Mouse (Mus musculus) C2C12 (cell line): ENCODE measurements around the gene Mink1. TPM values are rescaled to one million over a fixed set of nuclear protein-coding genes. Genes with fewer than 3 reads are reported as not detected.

ENCODE experiments used
- H3K27me3 ChIP-seq: one replicate; pipeline ENCODE4 v1.6.1; 2011; ENCODE audit not compliant: control insufficient read depth, insufficient read depth, insufficient read length
- H3K36me3 ChIP-seq: one replicate; pipeline ENCODE4 v1.6.1; 2011; ENCODE audit not compliant: control insufficient read depth, insufficient read depth
- H3K4me3 ChIP-seq: one replicate; pipeline ENCODE4 v1.5.1; 2011; ENCODE audit warnings: mild to moderate bottlenecking, control low read depth; ENCODE audit not compliant: poor library complexity, insufficient read depth, severe bottlenecking
- H3K79me2 ChIP-seq: one replicate; pipeline ENCODE4 v1.6.1; 2011; ENCODE audit not compliant: control insufficient read depth, insufficient read depth
- H3K79me3 ChIP-seq: one replicate; pipeline ENCODE4 v1.6.1; 2011; ENCODE audit warnings: low read depth, control low read depth
- H3ac ChIP-seq: one replicate; pipeline ENCODE3; 2011; ENCODE audit warnings: low read depth; ENCODE audit not compliant: control insufficient read depth, insufficient read length
- CEBPB ChIP-seq: IDR thresholded peaks from one replicate; pipeline ENCODE4 v1.6.1; 2011; ENCODE audit warnings: low read depth, mild to moderate bottlenecking, control low read depth, moderate library complexity
- CTCF ChIP-seq: IDR thresholded peaks from one replicate; pipeline ENCODE4 v1.5.1; 2011; ENCODE audit not compliant: control insufficient read depth, insufficient read depth, insufficient read length
- FOSL1 ChIP-seq: IDR thresholded peaks from one replicate; pipeline ENCODE4 v1.8.0; 2011; ENCODE audit warnings: mild to moderate bottlenecking, low read length; ENCODE audit not compliant: poor library complexity, insufficient read depth, severe bottlenecking
- MAX ChIP-seq: IDR thresholded peaks from one replicate; pipeline ENCODE4 v1.6.1; 2011; ENCODE audit warnings: mild to moderate bottlenecking, control low read depth
- MYOD1 ChIP-seq: IDR thresholded peaks from one replicate; pipeline ENCODE4 v1.6.1; 2011; ENCODE audit warnings: low read depth; ENCODE audit not compliant: control insufficient read depth, insufficient read length
- MYOG ChIP-seq: IDR thresholded peaks from one replicate; pipeline ENCODE4 v1.6.1; 2011; ENCODE audit not compliant: control insufficient read depth, insufficient read length; ENCODE audit errors: extremely low read depth
- USF1 ChIP-seq: IDR thresholded peaks from one replicate; pipeline ENCODE4 v1.6.1; 2011; ENCODE audit warnings: low read depth, mild to moderate bottlenecking, control low read depth, moderate library complexity
- polyA plus RNA-seq: library from polyadenylated mRNA; unstranded; fragments of >200 nt; fragmentation: generic; extraction: Trizol; gene quantifications from one replicate; pipeline ENCODE4 v1.2.1, GENCODE M21; 2012; ENCODE audit warnings: missing spikeins

Gene Mink1
- polyA plus RNA-seq, 1 experiment: 34.5 TPM

DNA sequence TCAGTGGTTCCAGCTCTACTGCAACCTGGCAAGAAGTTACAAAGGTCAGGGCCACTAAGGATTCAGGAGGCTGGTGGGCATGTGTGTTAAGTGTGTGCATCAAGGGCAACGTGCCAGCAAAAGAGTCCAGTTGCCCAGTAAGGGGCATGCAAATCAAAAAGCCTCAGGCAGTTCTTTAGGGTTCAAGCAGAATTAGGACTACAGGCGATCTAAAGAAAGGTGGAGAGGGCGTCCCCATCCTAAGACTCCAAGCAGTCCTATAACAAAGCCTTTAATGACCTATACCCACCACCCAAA is 83.5 kb downstream of the Mink1 start:
- peaks cover 63% of the 10 kb centered on the region for H3K79me2 ChIP-seq
- H3ac ChIP-seq: peak overlapping the region; percentile 94
- H3K79me3 ChIP-seq: peaks cover 31% of the 10 kb centered on the region
- TF ChIP-seq MYOG (no peak), MAX (no peak), MYOD1 (no peak), USF1 (no peak), CEBPB (no peak), FOSL1 (no peak)
- H3K4me3 ChIP-seq: peak overlapping the region; percentile 92
- H3K36me3 ChIP-seq: peaks cover 57% of the 10 kb centered on the region
- H3K27me3 ChIP-seq: no peaks in the 10 kb centered on the region

DNA sequence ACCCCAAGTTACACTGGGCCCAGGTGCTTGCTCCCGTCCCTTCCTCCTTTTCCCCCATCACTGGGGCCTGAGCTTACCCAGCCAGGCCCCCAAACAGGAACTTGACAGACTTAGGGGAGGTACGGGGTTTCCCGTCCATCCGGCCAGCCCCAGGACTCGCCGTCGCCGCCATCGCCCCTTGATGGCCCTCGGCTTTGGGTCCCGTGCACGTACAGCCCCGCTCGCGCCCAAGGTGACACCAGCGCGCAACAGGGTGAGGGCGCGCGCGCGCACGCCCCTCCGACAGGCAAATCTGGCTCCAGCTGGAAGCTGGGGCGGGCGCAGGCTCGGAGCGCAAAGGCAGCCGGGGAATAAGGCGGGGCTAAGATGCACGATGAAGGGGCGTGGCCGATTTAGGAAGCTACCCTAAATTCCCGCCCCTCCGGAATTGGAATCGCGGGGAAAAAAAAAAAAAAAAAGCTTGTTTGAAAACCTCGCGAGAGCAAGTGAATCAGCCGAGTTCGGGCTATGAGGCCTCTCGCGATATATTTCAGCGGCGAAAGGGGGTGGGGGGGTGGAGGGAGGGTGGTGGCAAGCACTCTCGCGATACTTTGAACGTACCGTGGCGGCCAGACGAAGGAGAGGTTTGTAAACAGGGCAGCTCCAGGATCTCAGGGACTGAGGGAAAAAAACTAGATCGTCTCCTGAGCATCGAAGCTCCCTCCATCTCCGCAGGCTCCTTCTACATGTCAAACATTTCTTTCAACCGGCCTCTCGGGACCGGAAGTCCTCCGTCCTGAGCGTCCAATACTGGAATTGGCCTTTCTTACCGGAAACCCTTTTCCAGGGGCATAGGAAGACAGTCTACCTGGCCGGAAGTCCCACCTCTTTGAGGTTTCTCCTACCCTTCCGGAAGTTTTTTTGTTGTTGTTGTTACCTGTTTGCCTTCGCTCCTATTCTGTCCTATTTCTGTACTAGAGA is 84.3 kb downstream of the Mink1 start, which contains the start of the genes Rnf167 and Slc25a11:
Gene Rnf167, plus strand, starts transcription at position 545 of the 960 bp plus-strand sequence.
Gene Slc25a11, minus strand, starts transcription at position 789 of the 960 bp plus-strand sequence.
- Histone ChIP-seq H3K4me3 (peak within 1 kb of the TSS; percentile 92), H3K36me3 (peaks cover 65% of the 10 kb centered on the region), H3ac (peak within 1 kb of the TSS; percentile 94), H3K79me2 (peaks cover 71% of the 10 kb centered on the region), H3K79me3 (peaks cover 39% of the 10 kb centered on the region), H3K27me3 (no peaks in the 10 kb centered on the region)
- TF ChIP-seq USF1: no peak
- peak; percentile 21 for TF ChIP-seq CTCF
- peak; percentile 24 for TF ChIP-seq MAX
- no peak for TF ChIP-seq MYOG

DNA sequence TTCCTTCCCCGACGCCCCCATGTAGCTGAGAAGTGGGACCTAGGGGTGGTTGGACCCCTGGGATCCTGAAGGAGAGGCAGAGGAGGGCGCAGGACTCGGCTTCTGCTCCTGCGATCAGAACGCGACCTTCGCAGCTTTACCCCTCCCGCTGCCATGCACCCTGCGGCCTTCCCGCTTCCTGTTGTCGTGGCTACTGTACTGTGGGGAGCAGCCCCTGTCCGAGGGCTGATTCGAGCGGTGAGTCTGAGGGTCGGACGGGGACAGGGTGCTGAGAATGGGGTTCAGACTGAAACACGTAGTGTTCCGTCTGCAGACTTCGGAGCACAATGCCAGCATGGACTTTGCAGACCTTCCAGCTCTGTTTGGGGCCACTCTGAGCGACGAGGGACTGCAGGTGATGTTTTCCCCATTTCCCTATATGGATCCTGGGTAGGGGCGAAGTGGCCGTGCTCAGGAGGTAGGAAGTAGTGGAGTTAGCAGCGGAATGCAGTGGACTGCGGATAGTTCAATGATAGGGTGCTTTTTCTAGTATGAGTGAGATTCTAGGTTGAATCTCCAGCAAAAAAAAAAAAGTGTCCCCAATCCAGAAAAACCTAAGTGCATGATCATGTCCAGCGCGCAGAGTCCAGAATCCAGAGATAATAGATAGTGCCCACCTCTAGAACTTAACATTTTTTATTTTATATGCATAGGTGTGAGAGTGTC is 85.2 kb downstream of the Mink1 start:
- H3K79me3 ChIP-seq: peaks cover 48% of the 10 kb centered on the region
- peaks cover 80% of the 10 kb centered on the region for H3K79me2 ChIP-seq
- TF ChIP-seq MYOD1: no peak
- TF ChIP-seq MAX: peak; percentile 45
- H3K36me3 ChIP-seq: peaks cover 74% of the 10 kb centered on the region
- peak overlapping the region; percentile 67 for H3ac ChIP-seq
- H3K4me3 ChIP-seq: peak overlapping the region; percentile 52
- H3K27me3 ChIP-seq: no peaks in the 10 kb centered on the region

GRCm38 (mm10) chr11:70648512-70648911 is 85.8 kb downstream of the Mink1 start:
- Histone ChIP-seq H3ac (peak overlapping the region; percentile 25), H3K79me3 (peaks cover 54% of the 10 kb centered on the region), H3K27me3 (no peaks in the 10 kb centered on the region), H3K4me3 (peak overlapping the region; percentile 52), H3K36me3 (peaks cover 76% of the 10 kb centered on the region), H3K79me2 (peaks cover 86% of the 10 kb centered on the region)
- TF ChIP-seq USF1 (no peak), CTCF (no peak)

DNA sequence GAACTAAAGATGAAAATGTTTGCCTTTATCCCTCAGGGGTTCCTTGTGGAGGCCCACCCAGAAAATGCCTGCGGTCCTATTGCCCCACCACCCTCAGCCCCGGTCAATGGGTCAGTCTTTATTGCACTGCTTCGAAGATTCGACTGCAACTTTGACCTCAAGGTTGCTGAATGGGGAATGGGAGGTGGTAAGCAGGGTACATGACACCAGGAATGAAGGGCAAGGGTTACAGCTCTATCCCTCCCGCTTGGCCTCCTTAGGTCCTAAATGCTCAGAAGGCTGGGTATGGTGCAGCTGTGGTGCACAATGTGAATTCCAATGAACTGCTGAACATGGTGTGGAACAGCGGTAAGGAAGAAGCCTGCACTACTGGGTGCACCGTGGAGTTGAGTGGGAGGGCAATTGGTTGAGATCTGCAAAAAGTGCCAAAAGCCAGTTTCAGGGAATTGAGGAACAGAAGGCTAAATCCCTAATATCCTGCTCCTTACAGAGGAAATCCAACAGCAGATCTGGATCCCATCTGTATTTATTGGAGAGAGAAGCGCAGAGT is 86.6 kb downstream of the Mink1 start:
- Histone ChIP-seq H3K4me3 (no peak overlapping the region), H3K79me3 (peaks cover 58% of the 10 kb centered on the region), H3ac (peak overlapping the region; percentile 21), H3K27me3 (no peaks in the 10 kb centered on the region), H3K36me3 (peaks cover 71% of the 10 kb centered on the region), H3K79me2 (peaks cover 92% of the 10 kb centered on the region)
- TF ChIP-seq USF1 (no peak), MYOD1 (no peak), MAX (no peak), FOSL1 (no peak), CTCF (no peak), MYOG (no peak), CEBPB (no peak)
